Mouse (Mus musculus): ENCODE measurements at regions not wholly inside any gene's neighbourhood (a gene's known extent, or its start where the extent isn't known, plus 50 kb on each side); places are given as distances from the start of the nearest gene placed in this dataset.

- TF ChIP-seq MAX (IDR thresholded peaks at IDR 0.05; ENCODE audit: low read depth) (no peak), MYOD1 (IDR thresholded peaks at IDR 0.05; ENCODE audit: control insufficient read depth in 1 of 3, insufficient read length in 2 of 3, low read depth in 2 of 3) (no peak), TCF12 (IDR thresholded peaks at IDR 0.05; ENCODE audit: insufficient read depth, poor library complexity, severe bottlenecking) (no peak), CEBPB (IDR thresholded peaks at IDR 0.05; ENCODE audit: insufficient read depth, poor library complexity, severe bottlenecking) (no peak), POLR2A (IDR thresholded peaks at IDR 0.05; ENCODE audit: insufficient read length, low read depth) (no peak), TCF3 (IDR thresholded peaks at IDR 0.05; ENCODE audit: insufficient read length, low read depth) (no peak)
Measured at GRCm38 (mm10) chr16:93143164-93143563, 317.2 kb upstream of the Runx1 start.

DNA sequence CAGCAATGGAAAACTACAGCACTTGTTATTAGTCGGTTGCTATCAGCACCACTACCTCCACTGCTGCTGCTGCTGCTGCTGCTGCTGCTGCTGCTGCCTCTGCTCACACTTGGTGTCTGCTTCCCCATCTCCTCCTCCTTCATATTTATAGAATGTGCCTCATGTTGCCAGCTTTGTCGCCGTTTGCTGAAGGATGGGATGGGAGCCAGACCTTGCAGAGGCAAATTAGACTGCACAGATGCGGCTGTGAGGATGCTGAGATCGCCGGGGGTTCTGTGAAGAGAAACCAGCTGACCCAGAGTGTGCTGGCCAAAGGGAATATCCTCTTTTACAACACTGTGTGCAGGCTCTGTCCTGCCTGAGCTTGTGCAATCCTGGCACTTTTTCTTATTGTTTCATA, 316.0 kb upstream of the Runx1 start:
- TF ChIP-seq TCF12 (IDR thresholded peaks at IDR 0.05; ENCODE audit: insufficient read depth, poor library complexity, severe bottlenecking), result no peak
- TF ChIP-seq MYOG (IDR thresholded peaks at IDR 0.05; ENCODE audit: control insufficient read depth in 1 of 3, insufficient read depth in 1 of 3, insufficient read length in 2 of 3, low read depth in 2 of 3), result no peak
- no peak for TF ChIP-seq CEBPB (IDR thresholded peaks at IDR 0.05; ENCODE audit: insufficient read depth, poor library complexity, severe bottlenecking)
- no peak for TF ChIP-seq REST (IDR thresholded peaks at IDR 0.05; ENCODE audit: insufficient read depth, insufficient read length)
- TF ChIP-seq TCF3 (IDR thresholded peaks at IDR 0.05; ENCODE audit: insufficient read length, low read depth), result no peak
- no peak for TF ChIP-seq MYOD1 (IDR thresholded peaks at IDR 0.05; ENCODE audit: control insufficient read depth in 1 of 3, insufficient read length in 2 of 3, low read depth in 2 of 3)
- TF ChIP-seq USF1 (IDR thresholded peaks at IDR 0.05; ENCODE audit: low read depth), result no peak
- TF ChIP-seq POLR2AphosphoS2 (IDR thresholded peaks at IDR 0.05; ENCODE audit: insufficient read length, low read depth), result no peak
- TF ChIP-seq MAX (IDR thresholded peaks at IDR 0.05; ENCODE audit: low read depth), result no peak
- TF ChIP-seq E2F4 (IDR thresholded peaks at IDR 0.05; ENCODE audit: insufficient read depth), result no peak
- no peak overlapping the region for H3K4me3 ChIP-seq
- H3K36me3 ChIP-seq (ENCODE audit: control insufficient read depth, insufficient read depth), result no peaks in the 10 kb centered on the region
- H3K4me2 ChIP-seq (ENCODE audit: low read depth), result no peak overlapping the region
- H3ac ChIP-seq (ENCODE audit: control insufficient read depth, insufficient read length), result no peak overlapping the region
- H3K79me2 ChIP-seq (ENCODE audit: control insufficient read depth, insufficient read depth), result no peaks in the 10 kb centered on the region
- H3K27me3 ChIP-seq (ENCODE audit: control insufficient read depth, insufficient read depth, insufficient read length), result no peaks in the 10 kb centered on the region

More at GRCm38 (mm10) chr16:93143164-93143563, 317.2 kb upstream of the Runx1 start:
- H3K4me3 ChIP-seq, result no peak overlapping the region
- H3K79me2 ChIP-seq (ENCODE audit: control insufficient read depth, insufficient read depth), result no peaks in the 10 kb centered on the region
- H3K36me3 ChIP-seq (ENCODE audit: control insufficient read depth, insufficient read depth), result no peaks in the 10 kb centered on the region
- no peak overlapping the region for H3K4me2 ChIP-seq (ENCODE audit: low read depth)
- no peaks in the 10 kb centered on the region for H3K27me3 ChIP-seq (ENCODE audit: control insufficient read depth, insufficient read depth, insufficient read length)
- H3ac ChIP-seq (ENCODE audit: control insufficient read depth, insufficient read length), result no peak overlapping the region

DNA sequence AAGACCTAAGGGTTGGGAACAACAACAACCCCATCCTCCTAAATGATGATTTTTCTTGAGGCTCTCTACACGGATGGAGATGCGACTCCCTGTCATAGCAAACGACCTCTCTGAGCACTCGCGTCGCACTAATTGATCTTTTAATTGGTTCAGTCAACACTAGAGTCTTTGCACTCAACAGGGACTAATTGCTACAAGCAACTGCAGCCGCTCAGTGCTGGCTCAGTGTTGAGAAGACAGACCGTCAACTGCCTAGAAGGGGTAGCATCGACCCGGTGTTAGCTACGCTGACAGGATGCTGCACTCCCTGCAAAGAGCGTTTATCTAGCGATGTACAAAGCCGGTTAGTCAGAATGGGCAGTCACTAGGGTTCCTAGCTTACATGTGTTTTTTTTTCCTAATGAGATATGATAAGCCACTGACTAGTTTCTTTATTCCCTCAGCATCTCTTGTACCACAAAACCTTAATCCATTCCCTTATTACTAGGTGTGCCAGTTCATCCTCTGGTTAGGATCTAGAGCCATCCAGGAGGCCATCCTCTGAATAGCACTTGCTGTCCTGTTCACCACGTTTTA, 314.7 kb upstream of the Runx1 start:
- H3K27me3 ChIP-seq (ENCODE audit: control insufficient read depth, insufficient read depth, insufficient read length), result no peaks in the 10 kb centered on the region

DNA sequence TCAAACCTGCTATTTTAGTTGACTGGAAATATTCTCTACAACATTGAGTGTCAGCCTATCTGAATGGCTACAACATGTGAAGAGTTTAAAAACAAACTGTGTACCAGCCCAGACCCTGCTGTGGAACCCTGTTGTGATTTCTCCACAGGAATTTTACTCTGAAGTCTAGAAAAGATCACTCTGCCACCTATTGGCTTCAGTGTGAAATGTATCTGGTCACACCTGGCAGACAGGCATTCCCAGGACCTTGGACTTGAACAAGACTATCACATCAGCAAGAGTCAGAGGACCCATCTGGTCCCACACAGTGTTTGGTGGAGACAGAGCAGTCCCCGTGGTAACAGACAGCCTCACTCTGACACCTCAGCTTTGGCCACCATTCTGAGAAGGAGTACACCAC, 311.3 kb upstream of the Runx1 start:
- TF ChIP-seq CEBPB (IDR thresholded peaks at IDR 0.05; ENCODE audit: insufficient read depth, poor library complexity, severe bottlenecking) (no peak), POLR2AphosphoS2 (IDR thresholded peaks at IDR 0.05; ENCODE audit: insufficient read length, low read depth) (no peak), POLR2A (IDR thresholded peaks at IDR 0.05; ENCODE audit: insufficient read length, low read depth) (no peak), MYOG (IDR thresholded peaks at IDR 0.05; ENCODE audit: control insufficient read depth in 1 of 3, insufficient read depth in 1 of 3, insufficient read length in 2 of 3, low read depth in 2 of 3) (no peak), TCF3 (IDR thresholded peaks at IDR 0.05; ENCODE audit: insufficient read length, low read depth) (no peak), REST (IDR thresholded peaks at IDR 0.05; ENCODE audit: insufficient read depth, insufficient read length) (no peak), MAX (IDR thresholded peaks at IDR 0.05; ENCODE audit: low read depth) (no peak)
- no peaks in the 10 kb centered on the region for H3K36me3 ChIP-seq (ENCODE audit: control insufficient read depth, insufficient read depth)
- H3ac ChIP-seq (ENCODE audit: control insufficient read depth, insufficient read length), result no peak overlapping the region
- H3K4me2 ChIP-seq (ENCODE audit: low read depth), result no peak overlapping the region
- no peaks in the 10 kb centered on the region for H3K79me2 ChIP-seq (ENCODE audit: control insufficient read depth, insufficient read depth)
- H3K27me3 ChIP-seq (ENCODE audit: control insufficient read depth, insufficient read depth, insufficient read length), result no peaks in the 10 kb centered on the region
- no peak overlapping the region for H3K4me3 ChIP-seq

More for the DNA sequence above, 314.7 kb upstream of the Runx1 start:
- no peaks in the 10 kb centered on the region for H3K36me3 ChIP-seq (ENCODE audit: control insufficient read depth, insufficient read depth)
- no peak overlapping the region for H3K4me2 ChIP-seq (ENCODE audit: low read depth)
- no peaks in the 10 kb centered on the region for H3K79me2 ChIP-seq (ENCODE audit: control insufficient read depth, insufficient read depth)
- no peak for TF ChIP-seq POLR2AphosphoS2 (IDR thresholded peaks at IDR 0.05; ENCODE audit: insufficient read length, low read depth)
- TF ChIP-seq E2F4 (IDR thresholded peaks at IDR 0.05; ENCODE audit: insufficient read depth), result no peak
- TF ChIP-seq POLR2A (IDR thresholded peaks at IDR 0.05; ENCODE audit: insufficient read length, low read depth), result no peak
- no peak for TF ChIP-seq SRF (IDR thresholded peaks at IDR 0.05; ENCODE audit: control insufficient read depth, insufficient read length, low read depth)
- TF ChIP-seq USF1 (IDR thresholded peaks at IDR 0.05; ENCODE audit: low read depth), result no peak
- no peak for TF ChIP-seq TCF12 (IDR thresholded peaks at IDR 0.05; ENCODE audit: insufficient read depth, poor library complexity, severe bottlenecking)
- no peak for TF ChIP-seq MAX (IDR thresholded peaks at IDR 0.05; ENCODE audit: low read depth)
- TF ChIP-seq REST (IDR thresholded peaks at IDR 0.05; ENCODE audit: insufficient read depth, insufficient read length), result no peak
- TF ChIP-seq TCF3 (IDR thresholded peaks at IDR 0.05; ENCODE audit: insufficient read length, low read depth), result no peak
- no peak for TF ChIP-seq MYOD1 (IDR thresholded peaks at IDR 0.05; ENCODE audit: control insufficient read depth in 1 of 3, insufficient read length in 2 of 3, low read depth in 2 of 3)
- TF ChIP-seq CEBPB (IDR thresholded peaks at IDR 0.05; ENCODE audit: insufficient read depth, poor library complexity, severe bottlenecking), result no peak
- TF ChIP-seq MYOG (IDR thresholded peaks at IDR 0.05; ENCODE audit: control insufficient read depth in 1 of 3, insufficient read depth in 1 of 3, insufficient read length in 2 of 3, low read depth in 2 of 3), result no peak
- no peak overlapping the region for H3K4me3 ChIP-seq
- H3ac ChIP-seq (ENCODE audit: control insufficient read depth, insufficient read length), result no peak overlapping the region

DNA sequence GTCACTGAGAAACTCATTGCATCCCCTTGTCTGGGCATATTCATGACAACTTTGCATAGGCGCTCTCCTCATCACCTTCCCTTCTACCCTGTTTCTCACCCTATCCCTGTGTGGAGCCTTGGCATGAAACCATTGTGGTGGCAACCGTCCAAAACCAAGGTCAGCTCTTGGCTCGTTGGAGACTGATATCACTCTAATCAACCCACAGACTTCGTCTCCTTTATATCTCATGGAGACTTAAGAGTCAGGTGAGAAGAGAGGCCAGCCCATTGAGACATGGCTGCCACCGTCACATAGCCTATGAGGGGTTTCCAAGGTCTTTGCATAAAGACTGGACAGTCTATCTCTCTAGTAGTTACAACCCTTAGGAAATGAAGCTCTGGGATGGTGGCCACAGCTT, 305.5 kb upstream of the Runx1 start:
- Histone ChIP-seq H3K4me3 (no peak overlapping the region), H3K79me2 (ENCODE audit: control insufficient read depth, insufficient read depth) (no peaks in the 10 kb centered on the region), H3ac (ENCODE audit: control insufficient read depth, insufficient read length) (no peak overlapping the region), H3K4me2 (ENCODE audit: low read depth) (no peak overlapping the region), H3K36me3 (ENCODE audit: control insufficient read depth, insufficient read depth) (no peaks in the 10 kb centered on the region), H3K27me3 (ENCODE audit: control insufficient read depth, insufficient read depth, insufficient read length) (no peaks in the 10 kb centered on the region)
- TF ChIP-seq POLR2AphosphoS2 (IDR thresholded peaks at IDR 0.05; ENCODE audit: insufficient read length, low read depth) (no peak), TCF12 (IDR thresholded peaks at IDR 0.05; ENCODE audit: insufficient read depth, poor library complexity, severe bottlenecking) (no peak), MYOD1 (IDR thresholded peaks at IDR 0.05; ENCODE audit: control insufficient read depth in 1 of 3, insufficient read length in 2 of 3, low read depth in 2 of 3) (no peak), MYOG (IDR thresholded peaks at IDR 0.05; ENCODE audit: control insufficient read depth in 1 of 3, insufficient read depth in 1 of 3, insufficient read length in 2 of 3, low read depth in 2 of 3) (no peak), MAX (IDR thresholded peaks at IDR 0.05; ENCODE audit: low read depth) (no peak), SRF (IDR thresholded peaks at IDR 0.05; ENCODE audit: control insufficient read depth, insufficient read length, low read depth) (no peak), E2F4 (IDR thresholded peaks at IDR 0.05; ENCODE audit: insufficient read depth) (no peak), POLR2A (IDR thresholded peaks at IDR 0.05; ENCODE audit: insufficient read length, low read depth) (no peak), REST (IDR thresholded peaks at IDR 0.05; ENCODE audit: insufficient read depth, insufficient read length) (no peak), USF1 (IDR thresholded peaks at IDR 0.05; ENCODE audit: low read depth) (no peak), CEBPB (IDR thresholded peaks at IDR 0.05; ENCODE audit: insufficient read depth, poor library complexity, severe bottlenecking) (no peak), TCF3 (IDR thresholded peaks at IDR 0.05; ENCODE audit: insufficient read length, low read depth) (no peak)
